Mouse (Mus musculus) fat pad, adult 2 months (tissue): Measurements from ENCODE around the gene Sec14l2.

Experiments
- DNase-seq: peaks from one replicate; pipeline ENCODE4 v3.0.0-alpha.2; 2011; ENCODE audit warnings: low read depth, low spot score; ENCODE audit errors: extremely low read depth

Sec14l2 gene

DNA sequence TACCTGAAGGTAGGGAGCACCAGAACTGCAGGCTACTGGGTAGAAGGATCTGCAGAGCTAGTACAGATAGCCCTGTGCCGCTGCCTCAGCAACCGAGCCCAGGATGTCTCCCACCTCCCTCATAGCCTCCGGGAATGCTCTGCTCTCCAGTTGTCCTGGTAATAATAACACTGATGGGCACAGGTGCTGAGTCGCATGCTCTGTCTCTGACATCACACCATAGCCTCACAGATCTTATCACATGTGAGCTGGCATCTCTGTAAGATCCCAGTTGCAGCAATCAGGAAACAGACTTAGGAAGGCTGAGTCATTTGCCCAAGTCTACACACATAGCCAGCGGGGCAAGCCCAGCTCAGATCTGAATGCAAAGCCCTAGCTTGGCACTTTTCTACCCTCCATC, 21.4 kb downstream of the Sec14l2 start:
- DNase-seq = peak; percentile 63

DNA sequence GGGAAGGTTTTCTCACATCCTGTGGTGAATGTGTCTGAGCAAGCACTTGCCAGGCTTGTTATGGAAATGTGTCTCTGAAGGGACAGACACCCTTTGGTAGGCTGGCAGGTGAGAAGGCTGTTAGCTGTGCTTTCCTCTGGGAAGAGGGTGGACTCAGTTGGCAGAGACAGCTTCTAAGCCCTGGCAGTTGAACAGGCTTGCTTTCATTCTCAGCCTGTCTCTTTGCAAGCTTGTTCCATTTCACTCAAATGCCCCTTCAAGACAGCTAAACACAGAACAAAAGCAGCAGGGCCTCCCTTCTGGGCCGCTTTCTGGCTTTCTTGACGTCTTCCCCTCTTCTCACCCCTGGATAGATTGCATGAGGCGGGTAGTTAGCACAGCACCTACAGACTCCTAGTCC, 23.8 kb downstream of the Sec14l2 start:
- DNase-seq = no peak

DNA sequence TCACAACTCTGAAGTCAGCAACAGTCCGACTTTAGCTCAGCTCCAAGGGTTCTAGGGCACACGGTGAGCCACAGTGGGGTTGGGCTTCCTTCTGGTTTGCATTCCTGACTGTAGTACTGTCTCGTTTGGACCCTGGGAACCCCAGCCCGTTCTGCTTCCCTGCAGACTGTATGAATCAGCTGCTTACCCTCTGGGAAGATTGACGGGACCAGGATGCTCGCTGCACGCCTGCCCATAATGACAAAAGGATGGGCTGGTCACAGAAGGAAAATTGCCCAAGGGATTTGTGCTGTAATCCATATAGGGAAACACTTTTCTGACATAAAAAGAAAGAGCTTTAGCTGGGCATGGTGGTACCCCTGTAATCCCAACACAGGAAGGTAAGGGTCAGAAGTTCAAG, 24.4 kb downstream of the Sec14l2 start:
- DNase-seq = no peak

DNA sequence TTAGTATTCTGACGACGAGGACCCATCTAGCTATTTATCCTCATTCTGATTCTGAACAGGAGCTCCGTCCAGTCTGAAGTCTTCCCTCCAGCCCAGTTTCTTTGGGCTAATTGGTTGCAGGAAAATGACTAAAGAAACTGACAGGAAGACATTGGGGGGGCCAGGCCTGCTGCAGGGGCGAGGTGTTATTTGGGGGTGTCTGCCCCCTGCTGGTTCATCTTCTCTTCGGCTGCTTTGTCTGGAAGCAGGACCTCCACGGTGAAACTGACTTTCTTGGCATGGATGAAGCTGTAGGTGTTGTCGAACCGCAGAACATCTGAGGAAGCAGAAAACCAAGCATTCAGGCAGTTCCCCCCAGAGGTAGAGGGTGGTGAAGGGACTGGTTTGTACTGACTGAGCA, 25.1 kb downstream of the Sec14l2 start:
- DNase-seq = no peak

DNA sequence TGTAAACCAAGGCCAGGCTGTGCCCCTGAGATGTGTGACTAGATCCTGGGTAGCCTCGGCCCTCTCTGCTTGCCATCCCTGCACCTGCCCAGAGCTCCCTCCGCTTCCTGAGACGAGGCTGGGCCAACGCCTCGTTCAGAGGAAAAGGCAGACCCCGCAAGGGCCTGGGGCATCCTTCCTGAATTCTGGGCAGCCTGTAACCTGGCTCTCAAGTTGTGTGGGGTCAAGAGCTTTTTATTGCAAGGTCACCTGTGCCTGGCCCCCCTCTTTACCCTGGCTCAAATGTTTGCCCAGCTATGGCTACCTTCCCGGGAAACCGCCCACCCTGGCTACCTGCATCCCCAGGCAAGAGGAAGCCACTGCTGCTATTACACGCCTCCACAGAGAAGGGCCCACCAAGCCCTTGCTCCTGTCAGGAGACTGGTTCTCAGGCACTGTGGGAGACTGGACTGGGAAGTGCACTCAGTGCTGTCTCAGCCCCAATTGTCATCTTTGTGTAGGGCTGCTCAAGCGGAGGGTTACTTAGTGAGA, 26.1 kb downstream of the Sec14l2 start:
- no peak for DNase-seq

DNA sequence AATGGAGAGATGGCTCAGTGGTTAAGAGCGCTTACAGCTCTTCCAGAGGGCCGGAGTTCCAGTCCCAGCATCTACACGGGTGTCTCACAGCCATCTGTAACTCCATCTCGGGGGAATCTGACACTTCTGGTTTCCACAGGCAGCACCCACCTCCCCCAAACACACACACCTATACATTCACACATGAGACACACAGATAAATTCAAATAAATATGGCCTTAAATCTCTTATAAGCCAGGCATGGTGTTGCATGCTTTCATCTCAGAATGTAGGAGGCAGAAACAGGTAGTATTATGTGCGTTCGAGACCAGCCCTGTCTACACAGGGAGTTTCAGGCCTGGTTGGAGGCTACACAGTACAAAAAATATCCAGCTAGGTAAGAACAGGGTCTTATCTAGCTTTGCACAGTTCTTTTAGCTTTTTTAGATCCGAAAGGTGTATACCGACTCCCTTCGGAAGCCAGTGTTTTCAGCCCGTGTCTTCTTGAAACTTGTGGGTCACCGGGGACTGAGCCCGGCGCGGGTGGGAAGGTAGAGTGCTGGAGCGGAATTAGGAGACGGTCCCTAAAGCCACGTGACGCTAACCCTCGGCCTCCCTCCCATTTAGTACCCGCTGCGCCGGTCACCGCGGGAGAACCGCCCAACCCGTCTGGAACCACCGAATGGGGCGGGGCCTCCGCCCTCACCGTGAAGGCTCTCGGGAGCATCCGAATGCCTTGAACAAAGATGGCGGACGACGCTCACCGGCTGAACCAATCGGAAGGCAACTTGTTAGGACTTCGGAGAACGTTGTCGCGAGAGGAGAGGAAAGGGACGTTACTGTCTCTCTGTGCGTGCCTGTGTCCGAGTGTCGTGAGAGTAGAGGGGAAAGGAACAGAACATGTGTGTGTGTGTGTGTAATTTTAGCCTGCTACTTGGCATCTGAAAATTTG, 26.9 kb downstream of the Sec14l2 start:
- peak; percentile 81 for DNase-seq

DNA sequence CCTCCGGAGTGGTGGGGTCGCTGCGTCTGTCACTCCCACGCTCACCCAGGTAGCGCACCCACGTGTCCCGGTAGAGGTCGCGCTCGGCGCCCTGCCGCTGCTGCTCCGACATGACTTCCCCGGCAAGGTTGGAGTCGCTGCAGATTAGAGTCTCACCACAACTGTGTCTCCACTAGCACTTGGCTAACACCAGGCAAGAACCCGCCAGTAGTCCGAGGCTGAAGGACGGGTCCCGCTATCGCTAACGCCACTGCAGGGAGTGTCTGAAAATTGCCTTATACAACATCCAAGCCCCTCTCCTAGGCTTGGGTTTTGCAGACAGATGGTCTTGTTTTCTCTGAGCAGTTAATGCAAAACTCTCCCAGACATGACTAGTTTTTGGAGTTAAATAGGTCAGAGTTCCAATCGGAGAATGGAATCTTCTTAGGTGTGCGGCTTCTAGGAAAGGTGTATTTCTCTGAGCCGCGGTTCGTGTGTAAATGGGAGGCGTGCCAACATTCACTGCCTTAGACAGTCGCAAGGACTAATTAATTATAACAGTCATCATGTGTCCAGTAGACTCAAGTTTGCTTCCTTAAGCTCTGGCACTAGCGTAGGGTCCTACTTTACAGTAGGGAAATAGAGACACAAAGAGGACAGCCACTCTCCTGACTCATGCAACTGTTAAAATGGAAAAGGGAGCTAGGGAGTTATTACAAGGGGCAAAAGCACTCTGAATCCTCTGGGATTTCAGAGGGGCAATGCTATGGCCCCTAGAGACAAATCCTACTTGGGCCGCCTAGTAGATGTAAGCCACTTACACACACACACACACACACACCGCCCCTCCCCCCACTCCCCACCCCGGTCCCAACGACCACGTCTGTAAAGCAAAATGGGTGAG, 27.8 kb downstream of the Sec14l2 start, which contains the start of gene Mtfp1:
Gene Mtfp1 (minus strand): TSS at position 275 of the 883 bp plus-strand sequence.
- DNase-seq = no peak

DNA sequence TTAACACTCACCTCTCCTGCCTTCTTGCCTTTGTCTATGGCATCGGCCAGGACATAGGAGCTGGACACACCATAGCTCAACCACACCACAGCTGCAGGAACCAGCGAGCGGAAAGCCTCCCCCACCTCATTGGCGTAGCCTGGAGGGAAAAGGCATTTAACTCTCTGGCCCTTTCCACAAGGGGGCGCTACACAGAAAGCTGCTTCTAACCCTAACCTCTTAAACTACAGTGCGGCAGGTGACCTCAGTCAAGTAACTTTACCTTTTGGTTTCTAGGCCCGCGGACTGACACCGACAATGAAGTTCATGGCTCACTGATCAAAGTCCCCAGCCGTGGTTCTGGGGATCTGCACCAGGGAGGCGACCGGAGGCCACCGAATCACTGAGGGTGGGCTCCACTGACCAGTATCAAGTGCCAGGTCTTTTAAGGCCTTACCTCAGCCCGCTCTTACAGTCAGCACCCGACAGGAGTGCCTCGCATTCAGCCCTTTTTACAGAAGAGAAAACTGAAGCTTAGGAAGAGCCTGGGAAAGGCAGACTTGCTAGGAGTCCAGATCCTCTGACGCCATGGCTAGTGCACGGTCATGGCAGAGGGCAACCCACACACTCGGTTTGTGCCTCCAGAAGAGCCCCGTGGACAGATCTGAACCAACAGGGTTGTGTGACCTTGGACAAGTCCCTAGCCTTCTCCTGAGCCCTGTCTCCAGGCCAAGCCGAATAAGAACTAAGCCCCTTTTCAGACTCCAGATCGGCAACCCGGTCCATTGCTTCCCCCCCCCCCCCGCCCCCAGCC, 28.6 kb downstream of the Sec14l2 start:
- DNase-seq = no peak

DNA sequence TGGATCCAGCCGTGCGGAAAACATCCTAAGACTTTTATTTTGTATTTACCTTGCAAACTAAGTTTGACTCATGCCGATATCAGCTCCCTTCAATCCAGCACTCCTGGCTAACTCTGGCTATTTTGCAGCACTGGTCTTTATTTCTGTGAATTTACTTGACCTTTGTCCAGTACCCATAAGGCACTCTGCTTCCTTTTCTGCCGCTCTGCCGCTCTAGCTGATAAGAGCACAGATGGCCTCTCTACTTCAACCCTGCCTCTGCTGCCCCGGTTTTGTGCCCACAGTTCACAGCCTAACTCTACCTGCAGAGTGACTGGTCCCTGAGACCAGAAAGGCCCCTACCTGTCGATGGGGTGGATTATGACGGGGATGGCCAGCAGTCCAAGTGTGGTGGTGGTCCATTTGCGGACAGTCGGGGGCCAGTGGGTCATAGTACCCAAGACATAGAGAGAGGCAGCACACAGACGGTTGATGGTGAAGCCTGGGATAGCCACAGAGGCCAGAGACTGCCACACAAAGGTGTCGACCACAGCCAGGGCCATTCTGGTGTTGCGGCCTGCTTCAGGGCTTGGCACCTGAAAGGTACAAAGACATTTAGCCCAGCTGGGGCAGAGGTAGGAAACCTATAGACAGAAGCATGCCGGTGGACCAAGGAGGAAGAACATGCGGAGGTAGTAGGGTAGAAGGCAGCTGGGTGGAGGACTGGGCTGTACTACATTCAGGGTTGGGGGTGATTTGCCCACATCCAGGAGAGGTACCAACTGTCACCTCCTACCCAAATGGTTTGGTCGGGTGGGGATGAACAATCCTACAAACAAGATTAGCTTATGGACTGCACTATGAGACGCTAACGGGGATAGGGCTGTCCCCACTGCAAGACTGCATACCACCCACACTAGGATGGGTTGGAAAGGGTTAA, 29.5 kb downstream of the Sec14l2 start:
- DNase-seq = no peak

DNA sequence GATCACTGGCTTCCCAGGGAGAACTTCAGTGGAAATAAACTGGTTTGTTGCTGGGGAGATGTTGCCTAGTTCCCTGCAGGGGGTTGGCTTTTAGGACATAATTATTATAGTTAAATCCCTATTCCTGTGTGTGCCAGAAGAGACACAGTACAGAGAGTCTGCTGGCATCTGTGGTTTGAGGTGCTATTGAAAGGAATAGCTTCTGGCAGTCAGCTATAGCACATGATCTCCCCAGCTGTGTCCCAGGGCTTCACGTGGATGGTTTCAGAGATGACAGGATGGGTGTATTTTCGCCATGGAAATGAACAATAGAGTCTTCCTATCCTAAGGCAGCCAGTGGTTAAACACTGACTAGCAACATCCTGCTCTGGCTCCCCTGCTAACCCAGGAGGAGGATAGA, 35.9 kb downstream of the Sec14l2 start:
- DNase-seq = no peak

DNA sequence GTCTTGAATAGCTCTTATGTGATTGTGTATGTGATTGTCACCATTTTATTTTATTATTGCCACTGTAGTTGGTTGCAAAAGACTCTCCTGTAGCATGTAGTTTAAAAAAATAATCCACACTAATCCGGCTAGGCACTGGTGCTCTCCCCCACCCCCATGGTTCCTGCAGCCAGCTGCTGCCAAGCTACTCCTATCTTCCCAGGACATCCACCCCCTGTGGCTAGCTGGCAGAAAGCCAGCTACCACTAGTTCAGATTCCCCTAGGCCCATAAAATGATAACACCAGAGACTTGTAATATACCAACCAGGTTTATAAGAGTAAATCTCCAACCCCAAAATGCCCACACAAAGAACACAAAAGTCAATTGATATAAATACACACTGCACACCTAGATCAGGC, 37.0 kb downstream of the Sec14l2 start:
- no peak for DNase-seq

DNA sequence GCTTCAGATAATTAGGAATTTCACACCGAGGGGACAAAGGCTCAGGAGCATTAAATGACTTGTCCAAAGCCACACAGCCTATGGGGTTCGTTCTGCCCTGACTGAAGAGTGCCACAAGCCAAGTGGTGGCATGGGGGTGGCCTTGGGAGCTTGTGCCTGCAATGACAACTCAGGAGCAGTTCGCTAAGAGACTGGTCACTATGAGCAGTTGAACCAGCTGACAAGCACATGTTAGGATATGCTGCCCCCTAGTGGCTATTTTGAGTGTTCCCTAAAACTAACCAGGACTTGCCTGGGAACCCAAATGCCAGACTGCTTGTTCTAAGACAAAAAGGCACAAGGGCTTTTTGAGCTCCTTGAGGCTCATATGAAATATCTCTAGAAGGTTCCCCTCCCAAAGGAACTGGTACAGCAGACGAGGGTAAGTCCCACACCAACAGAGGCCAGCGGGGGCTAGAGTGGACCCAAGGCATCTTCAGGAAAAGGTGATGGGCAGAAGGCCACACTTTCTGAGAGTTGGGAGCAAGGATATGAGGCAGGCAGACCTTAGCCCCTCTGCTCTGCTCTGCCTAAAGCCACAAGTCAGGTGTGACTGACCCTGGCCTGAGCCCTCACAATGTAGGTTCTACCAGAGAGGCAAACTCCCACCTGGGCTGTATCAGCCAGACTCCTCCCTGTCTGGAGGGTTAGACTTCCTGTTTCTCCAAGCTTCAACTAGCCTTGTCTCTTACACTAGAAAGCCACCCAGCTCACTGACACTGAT, 39.7 kb downstream of the Sec14l2 start:
- DNase-seq = no peak

DNA sequence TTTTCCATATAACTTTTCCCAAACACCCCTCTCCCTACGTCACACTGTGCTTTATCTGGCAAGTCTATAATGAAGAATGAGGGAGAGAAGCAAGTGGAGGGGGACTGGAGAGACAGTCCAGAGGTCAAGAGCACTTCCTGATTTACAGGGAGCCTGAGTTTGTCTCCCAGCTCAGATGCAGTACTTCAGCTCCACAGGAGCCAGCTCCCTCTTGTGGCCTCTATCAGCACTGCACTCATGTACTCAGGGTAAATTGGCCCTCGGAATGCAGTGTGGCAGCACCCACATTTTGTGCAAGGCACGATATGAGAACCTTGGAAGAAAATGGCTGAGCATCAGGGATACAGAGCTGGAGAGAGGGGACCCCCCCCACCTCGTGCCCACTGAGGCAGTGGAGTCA, 43.0 kb downstream of the Sec14l2 start:
- DNase-seq = no peak

DNA sequence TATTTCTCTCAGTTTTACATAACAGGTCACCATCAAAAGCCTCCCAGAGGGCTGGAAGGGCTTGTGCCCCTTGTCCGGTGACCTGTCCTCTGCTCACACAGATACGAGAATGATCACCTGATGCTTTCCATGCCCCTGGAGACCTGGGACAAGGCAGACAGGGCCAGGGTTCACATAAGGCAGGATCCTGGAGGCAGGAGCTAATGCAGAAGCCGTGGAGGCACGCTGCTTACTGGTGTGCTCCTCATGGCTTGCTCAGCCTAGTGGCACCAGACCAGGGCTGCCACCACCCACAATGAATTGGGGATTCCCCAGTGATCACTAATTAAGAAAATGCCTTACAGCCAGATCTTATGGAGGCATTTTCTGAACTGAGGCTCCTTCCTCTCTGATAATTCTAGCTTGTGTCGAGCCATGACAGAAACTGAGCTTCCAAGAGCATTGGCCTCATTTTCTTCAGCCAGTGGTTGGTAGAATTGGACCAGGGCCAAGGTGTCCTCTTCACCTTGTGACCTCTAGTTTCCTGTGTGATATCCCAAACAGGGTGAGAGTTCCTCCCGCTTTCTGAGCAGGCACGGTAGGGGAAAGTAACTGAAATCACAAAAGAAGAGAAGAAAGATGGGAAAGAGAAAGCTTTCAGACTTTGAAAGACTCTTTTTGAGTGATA, 44.8 kb downstream of the Sec14l2 start:
- no peak for DNase-seq

DNA sequence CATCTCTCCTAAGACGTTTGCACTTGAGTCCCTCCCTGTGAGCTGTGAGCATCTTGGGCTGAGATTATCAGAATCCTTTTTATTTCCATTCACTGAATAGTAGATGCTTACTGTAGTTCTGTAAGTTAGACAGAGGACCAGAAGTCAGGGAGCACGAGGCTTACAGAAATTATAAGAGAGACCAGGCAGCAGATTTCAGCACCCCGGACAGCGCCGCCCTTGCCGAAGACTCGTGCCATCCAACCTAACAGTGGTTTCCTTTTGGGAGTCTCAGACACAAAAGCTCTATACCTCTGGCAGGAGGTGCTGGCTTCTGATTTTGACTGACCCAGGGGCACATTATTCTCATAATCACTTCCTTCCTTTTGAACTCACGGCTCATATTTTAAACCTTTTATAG, 46.6 kb downstream of the Sec14l2 start:
- DNase-seq = no peak

DNA sequence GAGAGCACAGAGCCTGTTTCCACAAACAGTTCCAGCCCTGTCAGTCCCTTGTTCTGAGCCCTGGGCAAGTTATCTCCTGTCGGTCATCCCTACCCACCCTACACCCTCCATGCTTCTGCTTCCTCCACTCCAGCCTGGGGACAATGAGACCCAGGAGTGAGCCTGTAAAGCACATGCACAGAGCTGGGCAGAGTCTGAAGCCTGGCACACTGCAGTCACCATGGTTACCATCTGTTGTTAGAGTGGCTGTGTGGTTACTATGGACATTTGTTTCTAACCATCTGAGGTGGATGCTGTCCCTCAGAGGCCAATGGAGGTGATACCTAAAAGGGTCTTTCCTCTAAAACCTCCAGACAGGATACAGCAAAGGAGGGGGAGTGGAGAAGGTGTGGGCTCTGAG, 53.6 kb downstream of the Sec14l2 start:
- no peak for DNase-seq

DNA sequence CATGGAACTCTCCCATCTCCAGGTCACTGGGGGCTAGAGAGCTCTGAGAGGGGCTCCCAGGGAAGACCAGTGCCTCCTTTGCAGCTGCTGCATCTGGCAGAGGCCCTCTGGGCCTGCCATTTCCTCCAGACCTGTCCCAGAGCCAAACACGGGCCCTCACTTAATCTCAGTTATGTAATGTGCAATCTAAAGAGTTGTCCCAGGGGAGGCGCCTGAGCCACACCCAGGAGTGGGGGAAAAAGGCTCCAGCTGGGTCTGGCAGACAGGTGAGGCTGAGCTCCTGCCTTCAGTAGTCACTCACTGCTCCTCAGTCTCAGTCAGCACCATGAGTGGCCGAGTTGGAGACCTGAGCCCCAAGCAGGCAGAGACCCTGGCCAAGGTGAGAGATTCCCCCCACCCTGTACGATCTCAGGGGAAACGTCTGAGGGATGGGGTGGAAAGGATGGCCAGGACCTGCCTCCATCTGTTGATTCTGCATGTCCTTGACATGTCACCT, 58.5 kb downstream of the Sec14l2 start, which contains the start of gene Sec14l3:
Gene Sec14l3 (plus strand): TSS at position 215 of the 496 bp plus-strand sequence.
- no peak for DNase-seq

DNA sequence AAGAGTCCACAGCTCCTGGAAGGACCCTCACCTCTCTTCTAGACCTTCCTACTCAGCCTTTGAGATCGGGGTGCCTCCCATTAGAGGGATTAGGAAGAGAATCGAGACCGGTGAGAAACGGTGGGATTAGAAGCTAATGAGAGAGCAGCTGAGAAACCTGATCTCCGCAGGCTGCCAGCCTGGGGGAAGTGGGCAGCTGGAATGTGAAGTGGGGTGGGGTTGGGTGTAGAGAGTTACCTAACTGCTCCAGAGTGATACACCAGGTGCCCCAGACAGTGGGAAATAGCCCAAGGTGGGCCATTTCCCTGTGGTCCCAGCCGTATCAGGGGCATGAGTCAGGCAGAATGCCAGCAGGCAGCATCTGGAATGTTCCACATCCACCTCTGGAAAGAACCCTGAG, 60.2 kb downstream of the Sec14l2 start:
- DNase-seq = no peak
